Mouse (Mus musculus): ENCODE results near the gene Cirbp. TPM values are rescaled to one million over a fixed set of nuclear protein-coding genes. Genes with fewer than 3 reads are reported as not detected.

The Cirbp gene
- polyA plus RNA-seq (2017; shearing (Covaris generic)): 293 TPM

GRCm38 (mm10) chr10:80165392-80166128, at the start of gene Cirbp:
Cirbp (plus strand) TSS chr10:80165985.

GRCm38 (mm10) chr10:80138553-80139438, 27.0 kb upstream of the Cirbp start, which contains the start of gene Atp5d:
Atp5d (plus strand) TSS chr10:80138632.

GRCm38 (mm10) chr10:80140666-80141035, 25.1 kb upstream of the Cirbp start, which contains the start of gene Cbarp:
Cbarp (minus strand) TSS chr10:80140835.

DNA sequence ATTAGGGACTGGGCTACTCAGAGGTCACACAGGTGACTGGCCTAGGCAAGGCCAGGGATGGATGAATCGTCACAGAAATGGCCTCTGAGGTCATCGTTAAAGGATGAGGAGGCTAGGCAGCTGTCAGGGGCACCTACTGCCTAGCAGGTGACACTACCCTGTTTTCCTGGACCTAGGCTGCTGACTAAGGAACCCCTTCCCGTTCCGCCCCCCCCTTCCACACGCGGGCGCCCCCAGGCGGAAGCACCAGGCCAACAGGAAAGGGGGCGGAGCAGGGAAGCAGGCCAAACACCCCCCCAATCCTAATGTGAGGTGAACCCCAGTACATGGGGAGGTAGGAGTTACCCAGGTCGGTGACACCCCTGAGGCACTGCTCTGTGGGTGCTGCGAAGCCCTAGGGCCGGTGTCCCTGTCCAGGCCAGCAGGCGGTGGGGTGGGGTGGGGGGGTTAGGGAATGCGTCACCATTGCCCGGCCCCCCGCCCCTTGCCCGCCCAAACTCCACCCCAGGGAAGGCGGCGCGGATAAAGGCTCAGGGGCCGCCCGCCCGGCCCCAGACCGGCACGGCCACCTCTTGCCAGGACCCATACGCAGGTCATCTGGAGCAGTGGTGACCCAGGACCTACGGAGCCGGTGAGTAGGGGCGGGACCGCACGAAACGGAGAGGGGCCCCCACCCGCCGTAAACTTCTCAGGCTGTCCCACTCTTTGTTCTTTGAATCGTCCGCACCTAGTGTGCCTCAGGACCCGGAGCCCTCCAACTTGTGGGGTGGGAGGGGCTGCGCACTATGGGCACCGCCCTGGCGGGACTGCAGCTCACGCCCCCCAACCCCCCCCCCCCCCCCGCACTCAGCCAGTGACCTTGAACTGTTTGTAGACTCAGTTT, 17.8 kb upstream of the Cirbp start, which contains the start of gene Midn:
TSS of gene Midn (plus strand) at position 554 of the 883 bp plus-strand sequence.

DNA sequence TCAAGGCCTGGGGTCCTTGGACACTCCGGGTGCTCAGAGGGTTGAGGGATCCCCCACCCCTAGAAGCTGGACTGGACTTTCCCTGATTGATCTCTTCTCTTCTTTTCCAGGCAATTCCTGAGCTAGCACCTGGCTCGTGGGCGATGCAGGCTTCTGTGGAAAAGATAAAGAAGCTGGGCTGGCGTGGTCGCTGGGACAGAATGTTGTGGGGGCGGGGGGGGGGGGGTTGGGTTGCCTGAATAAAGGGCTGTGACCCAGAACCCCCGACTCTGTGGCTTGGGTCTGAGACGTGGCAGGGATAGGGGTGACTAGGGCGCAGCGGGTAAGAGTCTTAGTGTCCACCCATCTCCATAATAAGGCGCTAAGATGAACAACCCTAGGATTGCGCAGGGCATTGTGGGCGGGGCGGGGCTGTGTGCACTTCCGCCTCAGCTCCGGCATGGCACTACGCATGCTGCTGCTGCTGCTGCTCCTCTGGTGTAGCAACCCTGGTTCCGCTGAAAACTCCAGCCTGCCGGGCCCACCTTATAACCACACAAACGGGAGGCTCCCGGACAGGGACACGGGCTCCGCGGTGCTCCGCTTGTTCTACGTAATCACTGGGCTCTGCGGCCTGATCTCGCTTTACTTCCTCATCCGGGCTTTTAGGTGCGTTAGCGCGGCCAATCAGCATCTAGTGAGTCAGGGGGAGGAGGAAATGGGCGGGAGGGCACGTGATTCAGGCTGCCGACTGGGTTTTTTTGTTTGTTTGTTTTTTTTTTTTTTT, 6.9 kb downstream of the Cirbp start, which contains the start of gene 1600002K03Rik:
TSS of gene 1600002K03Rik (plus strand) at position 418 of the 766 bp plus-strand sequence.

GRCm38 (mm10) chr10:80179068-80180051, 13.6 kb downstream of the Cirbp start, which contains the start of gene Efna2:
Efna2 (plus strand) TSS chr10:80179482.

Other genes starting within 250 kb of the Cirbp start
- gene Kiss1r, start 249.0 kb upstream of the Cirbp start, polyA plus RNA-seq (2017; shearing (Covaris generic)): 0.24 TPM
- 205 TPM for gene R3hdm4, start 244.8 kb upstream of the Cirbp start, polyA plus RNA-seq (2017; shearing (Covaris generic))
- 7.4 TPM for gene Arid3a, start 238.9 kb upstream of the Cirbp start, polyA plus RNA-seq (2017; shearing (Covaris generic))
- gene Wdr18, start 205.8 kb upstream of the Cirbp start, polyA plus RNA-seq (2017; shearing (Covaris generic)): 79.7 TPM
- 0.22 TPM for gene Grin3b, start 195.3 kb upstream of the Cirbp start, polyA plus RNA-seq (2017; shearing (Covaris generic))
- gene Tmem259, start 181.7 kb upstream of the Cirbp start, polyA plus RNA-seq (2017; shearing (Covaris generic)): 3.8 TPM
- 1,134 TPM for gene Cnn2, start 177.4 kb upstream of the Cirbp start, polyA plus RNA-seq (2017; shearing (Covaris generic))
- gene Abca7, start 169.5 kb upstream of the Cirbp start, polyA plus RNA-seq (2017; shearing (Covaris generic)): 62.4 TPM
- gene Arhgap45, start 149.3 kb upstream of the Cirbp start, polyA plus RNA-seq (2017; shearing (Covaris generic)): 911 TPM
- 250 TPM for gene Polr2e, start 126.2 kb upstream of the Cirbp start, polyA plus RNA-seq (2017; shearing (Covaris generic))
- 504 TPM for gene Gpx4, start 118.8 kb upstream of the Cirbp start, polyA plus RNA-seq (2017; shearing (Covaris generic))
- gene Sbno2, start 60.4 kb upstream of the Cirbp start, polyA plus RNA-seq (2017; shearing (Covaris generic)): 71.4 TPM
- 10.0 TPM for gene Stk11, start 50.2 kb upstream of the Cirbp start, polyA plus RNA-seq (2017; shearing (Covaris generic))
- gene Atp5d, start 27.4 kb upstream of the Cirbp start, polyA plus RNA-seq (2017; shearing (Covaris generic)): 362 TPM
- 2.3 TPM for gene Cbarp, start 25.1 kb upstream of the Cirbp start, polyA plus RNA-seq (2017; shearing (Covaris generic))
- 1.5 TPM for gene Midn, start 17.7 kb upstream of the Cirbp start, polyA plus RNA-seq (2017; shearing (Covaris generic))
- gene 1600002K03Rik, start 7.0 kb downstream of the Cirbp start, polyA plus RNA-seq (2017; shearing (Covaris generic)): 32.8 TPM
- 0.38 TPM for gene Efna2, start 13.5 kb downstream of the Cirbp start, polyA plus RNA-seq (2017; shearing (Covaris generic))
- gene Mum1, start 60.4 kb downstream of the Cirbp start, polyA plus RNA-seq (2017; shearing (Covaris generic)): 130 TPM
- gene Ndufs7, start 83.1 kb downstream of the Cirbp start, polyA plus RNA-seq (2017; shearing (Covaris generic)): 347 TPM
- 1.8 TPM for gene Gamt, start 95.0 kb downstream of the Cirbp start, polyA plus RNA-seq (2017; shearing (Covaris generic))
- gene Dazap1, start 95.5 kb downstream of the Cirbp start, polyA plus RNA-seq (2017; shearing (Covaris generic)): 40.9 TPM
- gene Rps15, start 126.5 kb downstream of the Cirbp start, polyA plus RNA-seq (2017; shearing (Covaris generic)): 1,130 TPM
- 0.33 TPM for gene Apc2, start 130.0 kb downstream of the Cirbp start, polyA plus RNA-seq (2017; shearing (Covaris generic))
- 91.4 TPM for gene 2310011J03Rik, start 154.6 kb downstream of the Cirbp start, polyA plus RNA-seq (2017; shearing (Covaris generic))
- gene Pcsk4, start 163.5 kb downstream of the Cirbp start, polyA plus RNA-seq (2017; shearing (Covaris generic)): 26.0 TPM
- not detected for gene Reep6, start 164.0 kb downstream of the Cirbp start, polyA plus RNA-seq (2017; shearing (Covaris generic))
- gene Adamtsl5, start 182.4 kb downstream of the Cirbp start, polyA plus RNA-seq (2017; shearing (Covaris generic)): not detected
- not detected for gene Plk5, start 190.5 kb downstream of the Cirbp start, polyA plus RNA-seq (2017; shearing (Covaris generic))
- 0.21 TPM for gene Mex3d, start 221.7 kb downstream of the Cirbp start, polyA plus RNA-seq (2017; shearing (Covaris generic))
- gene Mbd3, start 233.6 kb downstream of the Cirbp start, polyA plus RNA-seq (2017; shearing (Covaris generic)): 25.0 TPM
- gene Uqcr11, start 240.8 kb downstream of the Cirbp start, polyA plus RNA-seq (2017; shearing (Covaris generic)): 318 TPM

Data from CD4-positive, CD25-positive, alpha-beta regulatory T cell, adult 9 weeks (primary cell).